Mouse (Mus musculus) B cell, adult 2 months (primary cell): ENCODE data around the gene Pinlyp.
A peak's percentile ranks its signal among the peaks of the same experiment; 100 is the strongest.

Experiments
- DNase-seq, 2 experiments: peaks; one replicate each; pipeline ENCODE4 v3.0.0; 2022

The Pinlyp gene

DNA sequence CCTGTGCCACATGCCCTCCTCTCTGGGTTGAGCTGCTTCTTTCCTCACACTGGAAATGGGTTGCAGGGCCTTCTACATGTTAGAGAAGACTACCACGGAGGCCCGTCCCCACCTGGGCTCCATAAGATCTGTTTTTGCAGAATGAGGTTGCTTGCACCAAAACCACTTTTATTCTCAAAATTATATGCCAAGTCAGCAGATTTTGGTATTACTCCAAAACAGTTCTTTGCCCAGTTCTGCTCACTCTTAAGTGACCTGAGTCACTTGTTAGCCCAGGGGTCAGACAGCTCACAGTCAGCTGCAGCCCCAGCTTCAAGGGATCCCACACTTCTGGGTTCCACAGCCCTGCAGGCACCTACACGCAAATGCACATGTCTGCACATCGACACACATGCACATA is 15.5 kb upstream of the Pinlyp start:
- no peak for DNase-seq

DNA sequence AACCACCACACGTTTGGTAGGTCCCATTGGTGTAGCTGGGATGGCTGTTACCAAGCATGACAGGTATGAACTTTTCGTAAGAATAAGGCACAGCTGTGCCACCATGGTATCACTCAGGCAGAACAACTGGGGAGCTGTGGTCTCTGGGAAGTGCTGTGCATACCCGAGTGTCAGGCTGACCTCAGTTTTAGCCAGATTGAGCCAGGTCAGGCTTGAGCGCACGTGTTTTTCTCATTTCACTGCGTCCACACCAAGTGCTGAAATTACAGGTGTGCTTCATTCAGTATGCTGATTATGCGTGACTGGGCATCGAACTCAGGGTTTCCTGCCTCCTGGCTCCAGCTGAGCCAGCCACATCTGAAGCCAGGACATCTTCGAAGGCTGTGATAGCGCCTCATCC is 9.9 kb upstream of the Pinlyp start:
- DNase-seq: no peak

DNA sequence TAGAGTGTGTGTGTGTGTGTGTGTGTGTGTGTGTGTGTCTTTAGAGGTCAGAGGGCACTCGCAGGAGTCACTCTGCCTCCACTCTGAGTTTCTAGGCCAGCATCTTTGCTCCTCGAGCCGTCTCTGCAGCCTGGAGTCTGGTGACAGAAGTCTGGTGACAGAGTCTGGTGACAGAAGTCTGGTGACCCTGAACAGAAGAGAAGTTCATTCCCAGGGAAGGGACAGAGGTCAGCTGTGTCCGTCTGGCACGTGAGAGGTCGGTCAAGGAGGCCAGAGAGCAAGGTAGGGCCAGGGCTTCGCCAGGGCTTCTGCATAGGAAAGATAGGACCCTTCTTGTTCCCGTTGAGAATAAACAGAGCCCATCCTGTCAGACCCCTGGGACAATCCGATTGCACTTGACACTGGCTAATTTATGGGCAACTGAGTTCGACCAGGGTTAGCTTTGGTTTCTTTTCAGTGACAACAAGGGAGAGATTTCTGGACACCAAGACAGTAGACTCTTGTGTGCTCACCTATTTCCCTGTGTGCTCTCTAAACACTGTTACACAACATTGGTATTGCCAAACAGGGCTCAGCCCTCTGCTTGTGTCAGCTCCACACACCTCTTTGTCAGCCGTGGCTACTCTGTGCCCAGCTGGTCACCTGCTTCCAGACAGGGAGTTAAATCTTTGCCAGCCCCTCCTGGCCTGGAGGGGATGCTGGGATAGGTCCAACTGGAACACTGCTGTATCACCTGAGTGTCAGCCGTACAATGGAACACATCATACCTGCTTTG is 6.3 kb upstream of the Pinlyp start:
- DNase-seq: no peak

DNA sequence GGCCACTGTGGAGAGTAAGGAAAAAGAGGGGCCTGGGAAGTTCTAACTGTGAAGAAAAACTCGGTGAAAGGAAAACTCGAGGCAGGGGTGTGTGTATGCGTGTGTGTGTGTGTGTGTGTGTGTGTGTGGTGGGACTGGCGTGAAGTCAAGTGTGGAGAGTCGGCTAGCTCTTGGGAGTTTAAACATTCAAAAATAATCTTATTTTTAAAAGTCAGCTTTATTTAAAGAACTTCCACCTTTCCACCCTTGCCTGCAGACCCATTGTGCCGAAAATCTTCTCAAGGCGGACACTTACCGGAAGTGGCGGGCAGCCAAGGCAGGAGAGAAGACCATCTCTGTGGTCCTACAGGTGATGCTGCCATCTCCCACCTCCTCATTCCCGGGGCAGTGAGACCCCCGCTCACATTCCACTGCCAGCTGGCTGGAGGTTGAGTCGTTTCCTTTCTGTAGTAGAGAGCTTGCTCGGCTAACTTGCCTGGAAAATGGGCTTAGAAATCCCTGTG is 1.7 kb upstream of the Pinlyp start:
- DNase-seq: no peak

DNA sequence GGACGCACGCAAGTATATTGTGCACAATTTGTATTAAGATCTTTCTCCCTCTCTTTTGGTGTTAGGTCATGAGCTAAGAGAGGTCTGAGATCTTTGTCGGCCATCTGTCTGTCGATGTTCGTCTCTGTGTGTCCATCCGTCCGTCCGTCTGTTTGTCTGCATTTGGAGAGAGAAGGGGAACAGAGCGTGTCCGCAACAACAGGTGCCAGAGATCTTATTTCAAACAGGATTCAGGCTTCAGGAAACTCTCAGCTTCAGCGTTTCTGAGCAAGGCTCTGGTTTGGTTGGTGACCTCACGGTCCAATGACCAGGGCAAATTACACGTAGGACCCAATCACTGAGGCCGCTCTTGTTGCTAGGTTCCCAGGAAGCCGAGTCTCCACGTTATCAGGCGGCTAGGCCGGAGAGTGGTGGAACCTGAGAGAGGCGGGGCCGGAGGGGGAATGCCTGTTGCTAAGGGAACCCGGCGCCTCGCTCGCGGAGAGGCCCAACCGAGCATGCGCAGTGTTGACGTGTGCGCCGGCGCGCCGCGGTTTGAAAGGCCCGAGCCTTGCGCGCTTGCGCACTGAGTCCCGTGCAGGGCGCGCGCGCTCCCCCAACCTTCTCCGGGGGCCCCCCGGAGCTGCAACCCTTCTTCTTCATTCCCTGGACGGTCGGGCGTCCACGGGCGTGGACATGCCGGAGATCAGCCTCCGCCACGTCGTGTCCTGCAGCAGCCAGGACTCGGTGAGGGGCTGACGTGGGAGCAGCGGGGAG is 894 bp upstream of the Pinlyp start:
- DNase-seq: peak; percentile 98 to 99

DNA sequence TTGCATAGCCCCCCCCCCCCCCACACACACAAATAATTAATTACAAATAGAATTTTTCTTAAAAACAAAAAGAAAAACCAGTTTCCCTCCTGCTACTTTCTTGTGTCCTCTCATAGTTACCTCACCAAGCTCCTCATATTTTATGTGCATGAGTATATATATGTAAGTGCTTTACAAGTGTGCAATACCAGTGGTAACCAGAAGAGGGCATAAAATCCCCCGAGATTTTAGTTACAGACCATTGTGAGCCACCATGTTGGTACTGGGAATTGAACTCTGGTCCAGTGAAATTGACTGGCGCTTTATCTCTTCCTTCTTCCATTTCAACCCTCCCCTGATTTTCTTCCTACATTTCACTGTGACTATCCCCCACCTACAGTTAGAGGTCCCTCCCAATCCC is 1.4 kb downstream of the Pinlyp start:
- DNase-seq: peak in 1 of 2 experiments; percentile 35

DNA sequence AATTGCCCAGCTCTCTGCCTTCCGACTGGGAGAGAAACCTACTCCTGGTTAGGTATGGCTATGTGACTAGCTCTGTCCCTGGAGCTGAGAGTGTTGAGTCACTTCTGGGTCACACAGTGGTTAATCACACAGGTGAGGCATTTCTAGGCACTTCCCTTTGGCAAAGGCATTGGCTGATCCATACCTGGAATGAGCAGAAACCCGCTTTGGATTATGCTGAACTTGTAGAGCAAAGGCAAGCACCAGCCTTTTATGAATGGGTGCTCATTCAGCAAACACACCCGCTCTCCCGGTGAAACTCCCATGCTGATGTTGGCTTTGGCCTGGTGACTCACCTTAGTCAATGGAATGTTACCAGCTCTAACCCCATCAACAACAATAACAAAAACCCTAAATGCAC is 6.2 kb downstream of the Pinlyp start:
- DNase-seq: no peak

DNA sequence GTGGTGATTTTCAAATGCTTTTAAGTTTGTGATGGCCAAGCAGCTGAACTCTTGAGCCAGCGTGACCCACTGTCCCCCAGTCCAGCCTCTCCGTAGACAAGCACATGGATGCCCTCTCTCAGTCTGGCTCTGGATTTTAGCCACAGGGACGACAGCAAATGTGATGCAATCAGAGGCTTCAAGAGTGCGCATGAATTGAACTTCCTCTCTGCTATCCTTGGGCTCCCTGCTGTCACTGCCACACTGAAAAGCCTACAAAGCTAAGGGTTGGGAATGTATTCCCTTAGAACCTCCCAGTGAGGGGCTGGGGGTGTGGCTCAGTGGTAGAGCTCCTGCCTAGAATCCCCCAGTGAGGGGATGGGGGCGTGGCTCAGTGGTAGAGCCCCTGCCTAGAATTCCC is 7.2 kb downstream of the Pinlyp start:
- DNase-seq: no peak

DNA sequence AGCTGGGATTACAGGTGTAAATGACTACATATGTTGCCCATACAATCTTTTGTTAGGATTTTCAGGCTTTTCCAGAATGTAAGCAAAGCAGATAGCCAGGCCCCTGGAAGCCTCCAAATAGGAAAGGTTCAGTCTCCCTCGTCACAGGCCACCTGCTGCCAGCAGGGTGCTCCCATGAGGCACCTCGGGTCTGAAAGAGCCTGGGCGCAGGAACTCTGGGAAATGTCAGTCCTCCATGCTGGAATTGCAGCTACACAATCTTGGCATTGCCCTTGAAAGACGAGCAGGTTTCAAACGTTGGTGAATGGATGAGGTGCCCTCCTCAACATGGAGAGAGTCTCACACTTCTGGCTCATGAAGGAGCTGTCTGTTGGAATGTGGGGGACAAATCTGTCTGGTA is 7.8 kb downstream of the Pinlyp start:
- DNase-seq: no peak

DNA sequence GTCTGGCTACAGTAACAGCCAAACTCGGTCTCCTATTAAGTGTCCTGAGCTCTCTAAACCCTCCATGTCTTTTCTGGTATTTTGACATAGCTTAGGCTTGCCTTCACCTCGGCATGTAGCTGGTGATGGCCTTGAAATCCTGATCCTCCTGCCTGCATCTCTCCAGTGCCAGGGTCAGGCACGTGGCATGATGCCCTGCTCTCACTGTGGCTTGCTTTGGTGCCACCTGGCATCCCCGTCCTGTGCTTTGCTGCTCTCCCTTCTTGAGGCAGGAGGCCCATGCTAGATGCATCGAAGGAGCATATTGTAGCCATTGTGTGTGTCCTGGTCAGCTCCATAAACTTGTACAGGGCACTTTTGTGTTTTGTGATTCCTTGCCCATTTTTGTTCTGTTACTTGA is 8.3 kb downstream of the Pinlyp start:
- no peak for DNase-seq

DNA sequence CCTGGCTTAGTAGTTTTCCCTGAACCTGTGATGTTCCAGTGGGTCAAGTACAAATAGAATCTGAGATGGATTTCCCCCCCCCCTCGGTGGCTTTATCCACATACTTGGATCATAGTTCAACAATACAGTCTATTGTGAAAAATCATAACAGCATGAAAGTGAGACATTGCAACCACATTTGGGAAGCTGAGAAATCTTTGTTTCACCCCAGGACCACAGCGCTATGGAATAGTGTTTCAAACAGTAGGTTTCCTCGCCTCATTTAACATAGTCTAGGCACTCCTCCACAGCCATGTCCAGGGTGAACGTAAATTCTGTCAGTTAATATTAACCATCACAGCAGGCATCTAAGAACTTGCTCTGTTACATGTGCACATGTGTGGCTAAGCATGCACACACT is 8.8 kb downstream of the Pinlyp start:
- no peak for DNase-seq

DNA sequence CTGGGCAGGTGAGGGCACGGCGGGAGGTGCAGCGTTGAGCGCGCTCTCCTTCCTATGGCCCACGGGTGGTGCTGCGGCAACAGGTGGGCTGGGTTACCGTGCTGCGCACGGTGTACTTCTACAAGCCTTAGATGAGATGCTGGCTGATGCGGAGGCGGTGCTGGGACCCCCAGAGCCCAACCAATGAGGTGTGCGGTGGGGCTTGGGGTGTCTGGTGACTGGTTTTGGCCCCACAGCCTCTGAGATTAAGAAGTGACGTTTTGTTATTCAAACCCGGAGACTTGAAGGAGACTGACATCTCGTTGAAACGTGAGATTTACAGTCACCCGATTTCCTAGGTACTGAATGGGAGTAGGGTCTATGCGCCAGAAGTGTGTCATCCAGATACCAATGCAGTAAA is 11.6 kb downstream of the Pinlyp start:
- no peak for DNase-seq

DNA sequence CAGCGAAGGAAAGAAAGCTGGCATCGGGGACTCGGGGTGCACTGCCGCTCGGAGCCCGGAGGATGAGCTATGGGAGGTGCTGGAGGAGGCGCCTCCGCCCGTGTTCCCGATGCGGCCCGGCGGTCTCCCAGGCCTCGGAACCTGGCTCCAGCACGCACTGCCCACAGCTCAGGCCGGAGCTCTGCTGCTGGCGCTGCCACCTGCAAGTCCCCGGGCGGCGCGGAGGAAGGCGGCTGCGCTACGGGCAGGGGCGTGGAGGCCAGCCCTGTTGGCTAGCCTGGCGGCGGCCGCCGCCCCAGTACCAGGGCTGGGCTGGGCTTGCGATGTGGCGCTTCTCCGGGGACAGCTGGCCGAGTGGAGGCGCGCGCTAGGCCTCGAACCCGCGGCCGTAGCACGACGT is 12.1 kb downstream of the Pinlyp start:
- no peak for DNase-seq

DNA sequence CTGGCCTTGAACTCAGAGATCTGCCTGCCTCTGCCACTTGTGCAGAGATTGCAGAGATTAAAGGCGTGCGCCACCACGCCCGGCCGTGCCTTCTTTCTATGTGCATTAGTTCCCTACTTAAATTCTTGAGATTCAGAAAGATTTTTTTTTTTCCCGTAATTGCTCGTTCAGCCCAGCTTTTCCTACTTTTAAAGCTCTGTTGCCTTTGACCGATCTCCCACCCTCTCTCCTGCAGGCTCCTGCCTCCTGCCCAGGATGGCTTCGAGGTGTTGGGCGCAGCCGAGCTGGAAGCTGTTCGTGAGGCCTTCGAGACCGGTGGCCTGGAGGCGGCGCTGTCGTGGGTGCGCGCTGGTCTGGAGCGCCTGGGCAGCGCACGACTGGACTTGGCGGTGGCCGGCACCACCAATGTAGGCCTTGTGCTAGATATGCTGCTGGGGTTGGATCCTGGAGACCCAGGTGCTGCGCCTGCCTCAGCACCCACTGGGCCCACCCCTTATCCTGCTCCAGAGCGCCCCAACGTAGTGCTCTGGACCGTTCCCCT is 12.8 kb downstream of the Pinlyp start:
- DNase-seq: no peak

DNA sequence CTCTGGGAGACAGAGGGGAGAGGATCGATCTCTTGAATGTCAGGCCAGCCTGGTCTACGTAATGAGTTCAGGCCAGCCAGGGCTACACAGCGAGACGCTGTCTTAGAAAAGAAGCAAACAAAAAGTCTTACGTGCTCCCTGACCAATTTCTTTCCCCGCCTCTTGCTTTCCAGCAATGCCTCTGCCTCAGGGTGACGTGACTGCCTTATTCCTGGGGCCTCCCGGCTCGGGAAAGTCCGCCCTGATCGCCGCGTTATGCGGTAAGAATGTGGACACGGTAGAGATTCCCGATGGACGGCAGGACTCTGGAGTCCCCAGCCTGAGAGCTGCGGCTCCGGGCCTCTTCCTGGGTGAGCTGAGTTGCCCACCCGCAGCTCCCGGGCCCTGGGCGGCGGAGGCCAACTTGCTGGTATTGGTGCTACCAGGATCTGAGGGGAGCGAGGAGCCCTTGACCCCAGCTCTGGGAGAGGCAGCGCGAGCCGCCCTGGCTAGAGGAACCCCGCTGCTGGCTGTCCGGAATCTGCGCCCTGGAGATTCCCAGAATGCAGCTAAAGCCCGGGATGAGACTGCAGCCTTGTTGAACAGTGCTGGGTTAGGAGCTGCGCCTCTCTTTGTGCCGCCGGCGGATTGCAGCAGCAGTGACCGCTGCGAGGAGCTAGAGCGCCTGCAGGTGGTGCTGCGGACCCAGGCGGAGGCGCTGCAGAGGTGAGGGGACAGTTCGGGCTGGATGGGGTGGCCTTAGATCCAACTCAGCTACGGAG is 14.5 kb downstream of the Pinlyp start:
- peak; percentile 78 to 79 for DNase-seq

DNA sequence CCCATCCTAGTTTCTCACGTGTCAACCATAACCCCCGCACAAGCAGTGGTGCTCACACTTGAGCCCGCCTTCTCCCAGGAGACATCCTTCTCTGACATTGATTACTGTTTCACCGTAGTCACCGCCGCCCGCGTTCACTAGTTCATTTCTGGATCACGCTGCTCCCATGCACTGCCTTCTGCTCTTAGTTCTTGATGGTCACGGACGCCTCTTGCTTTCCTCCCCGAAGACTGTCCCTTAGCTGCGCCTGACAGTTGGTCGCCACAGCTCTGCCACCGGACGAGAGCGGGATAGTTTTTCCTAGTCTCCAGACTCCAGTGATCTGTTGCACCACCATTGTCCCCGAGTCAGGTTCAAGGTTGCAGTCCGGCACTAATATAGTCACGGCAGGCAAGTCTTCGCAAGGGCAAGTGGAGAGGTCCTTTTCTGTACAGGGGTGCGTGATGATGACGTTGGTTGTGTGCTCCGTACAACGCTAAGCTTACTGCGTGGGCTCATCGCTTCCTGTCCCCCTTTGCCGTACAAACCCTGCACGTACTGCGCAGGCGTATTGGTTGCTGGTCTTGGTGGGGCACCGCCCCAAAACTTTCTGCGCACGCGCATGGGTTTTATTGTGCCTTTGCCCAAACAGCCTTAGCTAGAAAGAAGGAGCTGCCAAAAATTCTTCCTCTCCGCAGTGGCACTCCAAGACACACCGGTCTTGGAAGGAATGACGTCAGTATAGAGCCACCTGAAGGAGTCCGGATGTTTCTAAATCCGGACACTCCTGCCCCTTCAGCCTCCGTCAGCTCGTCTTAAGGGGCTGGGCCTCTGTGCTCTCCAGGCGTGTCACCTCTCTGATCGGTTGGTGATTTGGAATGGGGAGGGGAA is 15.6 kb downstream of the Pinlyp start, which contains the start of gene Irgq:
Gene Irgq, plus strand, starts transcription at position 628 of the 870 bp plus-strand sequence.
- DNase-seq: peak; percentile 98

DNA sequence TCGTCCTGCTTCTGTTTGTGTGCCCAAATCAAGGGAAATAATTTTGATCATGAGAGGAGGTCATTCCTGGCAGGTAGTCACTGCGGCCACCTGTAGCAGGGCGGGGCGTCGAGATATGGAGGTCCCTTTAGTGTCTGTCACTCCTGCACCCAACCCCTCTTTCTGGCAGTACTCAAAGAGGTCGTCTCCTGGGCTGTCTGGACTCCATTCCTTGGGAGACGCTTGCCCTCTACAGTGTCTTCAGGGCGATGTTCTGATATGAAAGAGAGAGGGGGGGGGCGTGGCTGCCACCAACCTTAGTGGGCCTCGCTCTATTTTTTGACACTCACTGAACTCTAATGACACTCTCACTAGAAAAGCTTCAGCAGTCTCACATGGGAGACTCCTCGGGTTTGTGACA is 16.3 kb downstream of the Pinlyp start:
- DNase-seq: no peak

DNA sequence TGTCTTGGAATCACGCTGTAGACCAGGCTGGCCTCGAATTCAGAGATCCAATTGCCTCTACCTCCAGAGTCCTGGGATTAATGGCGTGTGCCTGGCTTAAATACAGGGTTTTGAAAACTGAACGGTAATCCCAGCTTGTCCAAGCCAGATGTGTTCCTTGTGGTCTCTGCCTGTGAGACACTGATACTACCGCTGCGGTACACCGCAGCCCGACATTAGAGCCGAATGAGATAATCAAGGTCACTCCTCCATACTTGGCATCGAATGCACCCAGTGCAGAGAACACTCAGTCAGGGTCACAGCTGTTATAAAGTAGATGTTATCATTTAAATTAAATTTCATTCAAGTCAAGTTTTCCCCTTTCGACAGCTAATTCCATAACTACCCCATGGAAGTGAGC is 17.1 kb downstream of the Pinlyp start:
- DNase-seq: no peak

DNA sequence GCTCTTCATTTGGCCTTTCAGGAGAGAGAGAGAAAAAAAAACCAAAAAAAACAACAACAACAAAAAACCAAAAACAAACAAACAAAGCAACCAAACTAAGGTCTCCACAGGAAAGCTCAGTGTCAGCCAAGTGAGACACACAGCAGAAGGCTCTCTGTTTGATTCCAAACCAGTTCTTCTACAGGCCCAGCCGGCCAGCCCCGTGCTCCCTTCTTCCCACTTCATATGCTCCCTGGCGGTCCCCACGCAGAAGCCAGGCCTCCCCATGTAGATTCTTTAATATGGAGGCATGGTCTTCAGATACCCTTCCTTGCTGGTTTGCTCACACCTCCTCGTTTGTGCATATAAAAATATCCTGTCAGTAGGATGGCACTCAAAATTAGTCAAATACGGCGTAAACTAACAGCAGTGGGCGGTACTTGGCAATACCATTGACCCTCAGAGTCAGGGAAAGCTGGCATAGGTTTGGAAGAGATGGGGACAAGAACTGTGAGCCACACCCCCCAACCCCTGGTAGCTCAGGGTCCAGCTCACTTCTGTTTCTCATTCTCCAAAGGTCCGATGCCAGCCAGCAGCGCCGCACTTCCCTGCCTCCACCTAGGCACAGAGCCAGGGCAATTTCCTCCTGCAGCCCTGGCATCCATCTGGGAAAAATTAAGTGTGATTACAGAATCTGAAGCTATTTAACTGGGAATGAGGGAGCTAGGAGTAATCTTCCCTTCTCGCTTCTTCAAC is 20.1 kb downstream of the Pinlyp start:
- DNase-seq: no peak

DNA sequence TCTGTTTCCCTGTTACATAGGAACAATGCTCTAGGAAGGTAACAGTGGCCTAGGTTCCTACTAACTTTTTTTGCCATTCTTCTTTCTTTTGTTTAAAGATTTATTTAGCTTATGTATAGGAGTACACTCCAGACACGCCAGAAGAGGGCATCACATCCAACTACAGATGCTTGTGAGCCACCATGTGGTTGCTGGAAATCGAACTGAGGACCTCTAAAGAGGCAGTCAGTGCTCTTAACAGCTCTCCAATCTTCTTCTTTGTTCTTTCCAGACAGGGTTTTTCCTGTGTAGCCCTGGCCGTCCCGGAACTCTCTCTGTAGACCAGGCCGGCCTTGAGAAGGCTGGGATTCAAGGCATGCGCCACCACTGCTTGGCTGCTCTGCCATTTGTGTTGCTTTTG is 20.9 kb downstream of the Pinlyp start:
- no peak for DNase-seq

DNA sequence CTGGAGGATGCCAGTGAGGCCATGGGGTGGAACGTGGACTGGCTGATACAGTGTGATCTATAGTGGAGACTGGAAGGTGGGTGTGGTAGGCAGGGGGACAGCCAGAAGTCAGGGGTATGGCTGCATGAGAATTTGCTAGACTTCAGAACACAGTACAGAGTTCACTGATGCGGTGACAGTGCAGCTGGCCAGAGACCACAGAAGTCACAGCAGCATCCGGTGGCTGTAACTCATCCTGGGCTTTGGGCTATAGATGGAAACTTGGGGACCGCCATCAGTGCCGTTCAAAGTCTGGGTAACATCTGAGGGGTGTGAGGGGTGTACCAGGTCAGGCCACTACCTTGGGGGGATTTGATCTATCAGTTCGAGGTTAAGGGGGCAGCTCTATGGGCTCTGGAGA is 22.2 kb downstream of the Pinlyp start:
- DNase-seq: no peak

DNA sequence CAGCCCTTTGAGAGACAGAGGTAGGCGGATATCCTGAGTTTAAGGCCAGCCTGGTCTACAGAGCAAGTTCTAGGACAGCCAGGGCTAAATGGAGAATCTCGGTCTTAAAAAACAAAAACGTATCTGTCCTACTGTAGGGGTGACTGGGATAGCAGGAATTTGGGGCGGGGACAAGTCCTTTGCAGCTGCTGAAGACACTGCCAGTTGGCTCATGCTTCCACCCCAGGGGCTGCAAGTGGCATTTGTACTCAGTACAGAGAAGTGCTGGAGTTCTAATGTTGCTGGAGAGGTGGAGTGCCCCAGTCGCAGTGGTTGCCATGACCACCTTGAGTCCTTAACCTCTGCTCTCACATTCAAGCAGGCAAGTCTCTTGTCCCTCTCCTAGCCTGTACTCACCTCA is 23.1 kb downstream of the Pinlyp start:
- DNase-seq: no peak
